Mouse (Mus musculus) gastrocnemius, adult 2 months (tissue): ENCODE data around the gene Gm20388. TPM values are rescaled to one million over a fixed set of nuclear protein-coding genes. Genes with fewer than 3 reads are reported as not detected.

ENCODE experiments used
- DNase-seq: peaks from one replicate; pipeline ENCODE4 v3.0.0; 2022
- H3K27ac ChIP-seq: fragments of 200-600 bp; 2 replicates; pipeline ENCODE4 v1.8.1; 2022; ENCODE audit warnings: mild to moderate bottlenecking
- H3K4me3 ChIP-seq: fragments of 200-600 bp; 2 replicates; pipeline ENCODE4 v1.8.1; 2022; ENCODE audit warnings: mild to moderate bottlenecking, moderate library complexity
- CTCF ChIP-seq: fragments of 200-600 bp; IDR thresholded peaks from 2 replicates; pipeline ENCODE4 v1.8.1; 2022; ENCODE audit warnings: antibody characterized with exemption, mild to moderate bottlenecking, moderate library complexity
- intact Hi-C: fragments of 180-260 bp; cut with DNase I; formaldehyde crosslinking; loops from one replicate; pipeline ENCODE4 v1.15.1; 2025
- total RNA-seq, 2 experiments: library from RNA; stranded (reverse); gene quantifications; 2 replicates each; pipeline ENCODE4 v1.2.3; 2021

Gm20388 gene
- total RNA-seq, 2 experiments from 2014 or later, result 6.1 to 15.0 TPM

DNA sequence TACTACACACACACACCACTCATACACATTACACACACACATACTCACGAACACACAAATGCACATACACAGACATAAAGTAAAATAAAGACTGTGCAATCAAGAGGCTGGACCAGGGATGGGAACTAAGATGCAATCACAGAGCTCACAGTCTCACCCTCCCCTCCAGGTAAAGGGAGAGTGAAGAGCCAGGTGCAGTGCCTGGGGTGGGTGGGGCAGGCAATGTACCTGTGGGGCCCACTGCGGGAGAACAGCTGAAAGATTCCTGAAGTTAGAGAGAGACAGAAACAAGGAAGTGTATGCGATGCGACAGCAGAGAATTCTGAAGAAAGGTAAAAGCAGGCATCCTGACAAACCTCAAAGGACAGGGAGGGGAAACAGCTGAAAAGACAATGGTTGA is 3884.1 kb downstream of the Gm20388 start:
- TF ChIP-seq CTCF, result no peak

DNA sequence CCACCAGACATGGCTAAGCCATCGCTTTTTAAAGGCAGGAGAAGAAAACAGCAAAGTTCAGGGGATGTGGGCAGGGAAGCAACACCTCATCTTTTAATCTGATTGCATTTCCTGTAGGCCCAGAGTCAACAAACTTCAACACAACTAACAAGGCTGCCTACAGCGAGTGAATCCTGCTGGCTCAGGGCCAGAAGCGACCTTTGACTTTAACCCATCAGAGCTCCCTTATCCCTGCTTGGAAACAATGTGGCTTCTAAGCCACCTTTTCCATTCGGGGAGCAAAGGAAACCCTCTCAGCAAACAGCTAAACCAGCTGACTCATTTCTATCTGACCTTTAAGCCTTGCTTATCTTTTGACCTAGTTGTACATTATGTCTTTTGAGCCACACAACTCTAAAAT is 3886.1 kb downstream of the Gm20388 start:
- H3K4me3 ChIP-seq, result no peak overlapping the region
- TF ChIP-seq CTCF, result no peak
- intact Hi-C loops, result no loop called here
- no peak overlapping the region for H3K27ac ChIP-seq
- DNase-seq, result no peak

More for the DNA sequence above, 3884.1 kb downstream of the Gm20388 start:
- intact Hi-C loops, result no loop called here
- Histone ChIP-seq H3K27ac (no peak overlapping the region), H3K4me3 (no peak overlapping the region)
- no peak for DNase-seq

DNA sequence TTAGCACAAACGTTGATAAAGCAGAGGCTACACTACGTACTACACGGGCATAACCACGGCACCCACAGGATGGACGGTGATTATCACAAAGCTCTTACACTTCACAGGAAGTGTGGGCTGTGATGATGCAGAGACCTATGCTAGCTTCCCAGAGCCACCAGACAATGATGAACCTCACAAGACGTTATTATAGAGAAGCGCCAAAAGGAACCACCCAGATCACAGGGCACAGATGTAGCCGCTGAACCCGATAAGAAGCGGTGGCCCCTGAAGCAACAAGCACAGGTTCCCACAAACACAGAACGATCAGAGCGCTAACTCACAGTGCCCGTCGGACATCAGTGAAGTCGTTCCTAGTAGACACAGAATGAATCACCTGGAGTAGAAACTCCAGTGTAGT is 3887.3 kb downstream of the Gm20388 start:
- Histone ChIP-seq H3K4me3 (no peak overlapping the region), H3K27ac (no peak overlapping the region)
- intact Hi-C loops, result no loop called here
- no peak for TF ChIP-seq CTCF
- no peak for DNase-seq

DNA sequence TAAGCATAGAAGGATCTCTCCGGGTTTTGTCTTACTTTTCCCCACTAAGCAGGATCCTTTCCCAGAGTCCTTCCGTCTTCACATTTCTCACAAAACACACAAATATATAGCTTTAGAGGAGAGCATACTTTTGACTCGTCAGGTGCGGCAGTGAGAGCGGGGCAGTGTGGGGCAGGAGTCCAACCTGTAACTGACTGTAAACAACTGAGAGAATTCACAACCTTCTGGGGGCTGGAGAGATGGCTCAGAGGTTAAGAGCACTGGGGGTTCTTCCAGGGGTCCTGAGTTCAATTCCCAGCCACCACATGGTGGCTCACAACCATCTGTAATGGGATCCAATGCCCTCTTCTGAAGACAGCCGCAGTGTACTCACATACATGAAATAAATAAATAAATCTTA is 3888.8 kb downstream of the Gm20388 start:
- DNase-seq, result no peak
- Histone ChIP-seq H3K4me3 (no peak overlapping the region), H3K27ac (no peak overlapping the region)
- intact Hi-C loops, result no loop called here
- no peak for TF ChIP-seq CTCF

DNA sequence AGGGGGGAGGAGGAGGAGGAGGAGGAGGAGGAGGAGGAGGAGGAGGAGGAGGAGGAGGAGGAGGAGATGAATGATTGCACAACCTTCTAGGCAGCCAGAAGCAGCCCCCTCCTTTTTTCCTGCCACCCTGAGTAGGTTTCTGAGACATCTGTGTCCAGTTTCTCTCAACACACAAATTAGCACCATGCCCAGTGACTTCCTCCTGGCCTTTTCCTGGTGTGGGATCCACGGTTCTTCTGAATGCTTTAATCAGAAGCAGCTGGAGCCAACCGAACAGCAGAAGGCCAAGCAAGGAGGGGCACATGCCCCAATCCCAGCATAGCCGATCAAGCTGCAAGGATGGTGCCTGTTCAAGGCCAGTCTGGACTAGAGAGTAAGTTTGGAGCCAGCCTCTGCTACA is 3889.2 kb downstream of the Gm20388 start:
- Histone ChIP-seq H3K4me3 (no peak overlapping the region), H3K27ac (no peak overlapping the region)
- TF ChIP-seq CTCF, result no peak
- no peak for DNase-seq
- intact Hi-C loops, result no loop called here

DNA sequence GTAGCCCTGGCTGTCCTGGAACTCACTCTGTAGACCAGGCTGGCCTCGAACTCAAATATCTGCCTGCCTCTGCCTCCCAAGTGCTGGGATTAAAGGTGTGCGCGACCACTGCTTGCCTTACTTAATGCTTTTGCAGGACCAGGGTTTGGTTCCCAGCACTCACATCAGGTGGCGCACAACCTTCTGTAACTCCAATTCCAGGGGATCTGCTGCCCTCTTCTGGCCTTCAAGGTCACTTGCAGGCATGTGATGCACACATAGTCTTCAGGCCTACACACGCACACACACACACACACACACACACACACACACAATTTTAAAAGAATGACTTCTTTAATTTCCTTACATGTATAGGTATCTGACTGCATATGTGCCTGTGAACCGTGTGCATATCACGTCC is 3890.2 kb downstream of the Gm20388 start:
- no peak for TF ChIP-seq CTCF
- intact Hi-C loops, result no loop called here
- no peak overlapping the region for H3K27ac ChIP-seq

DNA sequence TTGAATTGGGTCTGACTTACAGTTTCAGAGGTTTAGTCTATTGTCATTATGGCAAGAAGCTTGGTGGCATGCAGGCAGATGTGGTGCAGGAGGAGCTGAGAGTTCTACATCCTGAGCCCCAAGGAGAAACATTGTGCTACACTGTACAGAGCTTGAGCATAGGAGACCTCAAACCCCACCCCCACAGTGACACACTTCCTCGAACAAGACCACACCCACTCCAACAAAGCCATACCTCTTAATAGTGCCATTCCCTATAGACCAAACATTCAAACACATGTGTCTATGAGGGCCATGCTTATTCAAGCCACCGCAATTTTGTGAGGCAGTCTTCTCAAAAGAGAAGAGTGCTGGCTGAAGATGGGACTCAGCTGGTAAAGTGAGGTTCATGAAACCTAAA is 3890.9 kb downstream of the Gm20388 start:
- H3K4me3 ChIP-seq, result no peak overlapping the region
- H3K27ac ChIP-seq, result no peak overlapping the region
- TF ChIP-seq CTCF, result no peak
- intact Hi-C loops, result no loop called here
- DNase-seq, result no peak

More for the DNA sequence above, 3890.2 kb downstream of the Gm20388 start:
- no peak for DNase-seq
- H3K4me3 ChIP-seq, result no peak overlapping the region

DNA sequence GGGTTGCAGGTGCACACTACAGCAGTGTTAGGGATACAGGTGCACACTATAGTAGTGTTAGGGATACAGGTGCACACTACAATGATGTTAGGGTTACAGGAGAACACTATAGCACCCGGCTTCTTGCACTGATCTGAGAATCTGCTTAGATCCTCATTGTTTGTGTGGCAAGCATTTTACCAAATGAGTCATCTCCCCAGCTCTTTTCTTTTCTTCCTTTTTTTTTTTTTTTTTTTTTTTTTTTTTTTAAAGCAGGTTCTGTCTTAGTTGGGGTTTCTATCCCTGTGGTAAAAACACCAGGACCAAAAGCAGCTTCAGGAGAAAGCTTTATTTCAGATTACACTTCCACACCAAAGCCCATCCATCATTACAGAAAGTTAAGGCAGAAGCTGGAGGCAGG is 3893.0 kb downstream of the Gm20388 start:
- no peak overlapping the region for H3K4me3 ChIP-seq
- TF ChIP-seq CTCF, result no peak
- H3K27ac ChIP-seq, result no peak overlapping the region
- no peak for DNase-seq
- intact Hi-C loops, result no loop called here

DNA sequence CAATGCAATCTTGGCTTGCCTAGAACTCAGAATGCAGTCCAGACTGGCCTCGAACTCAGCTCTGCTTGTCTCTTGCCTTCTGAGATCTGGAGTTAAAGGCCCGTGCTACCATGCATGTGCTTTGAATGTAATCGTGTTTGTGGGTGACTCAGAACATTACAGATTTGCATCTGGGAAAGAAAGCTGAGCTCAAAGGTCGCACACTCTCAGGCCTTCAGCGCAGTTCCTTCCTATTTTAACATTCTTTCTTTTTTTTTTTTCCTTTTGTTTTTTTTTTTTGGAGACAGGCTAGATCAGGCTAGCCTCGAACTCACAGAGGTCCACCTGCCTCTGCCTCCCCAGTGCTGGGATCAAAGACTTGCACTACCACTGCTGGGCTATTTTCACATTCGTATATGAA is 3893.9 kb downstream of the Gm20388 start:
- H3K27ac ChIP-seq, result no peak overlapping the region
- TF ChIP-seq CTCF, result no peak
- no peak for DNase-seq
- no peak overlapping the region for H3K4me3 ChIP-seq
- intact Hi-C loops, result no loop called here

DNA sequence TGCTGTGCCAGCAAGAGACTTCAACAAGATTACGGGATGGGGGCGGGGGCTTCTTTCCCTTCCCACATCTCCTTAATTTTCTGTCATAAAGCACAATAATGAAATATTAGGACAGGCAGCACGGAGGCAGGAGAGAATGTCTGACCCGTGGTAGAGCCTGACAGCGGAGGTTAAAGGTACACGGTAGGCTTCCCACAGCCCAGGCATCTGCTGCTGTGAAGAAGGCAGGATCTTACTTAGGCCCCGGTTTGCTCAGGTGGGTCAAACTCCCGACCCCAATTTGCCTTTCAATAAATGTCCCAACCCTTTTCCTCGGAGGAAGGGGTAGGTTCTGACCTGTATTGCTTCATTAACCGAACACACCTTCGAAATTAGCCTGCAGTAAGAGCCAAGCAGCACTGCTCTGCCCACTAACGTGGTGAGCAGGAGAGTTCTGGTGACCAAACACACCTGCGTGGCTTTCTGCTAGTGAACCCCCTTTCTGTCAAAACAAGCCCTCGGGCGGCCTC is 3894.6 kb downstream of the Gm20388 start:
- no peak for DNase-seq
- no peak for TF ChIP-seq CTCF
- intact Hi-C loops, result no loop called here
- Histone ChIP-seq H3K27ac (peak overlapping the region; percentile 96), H3K4me3 (peak overlapping the region; percentile 97)

DNA sequence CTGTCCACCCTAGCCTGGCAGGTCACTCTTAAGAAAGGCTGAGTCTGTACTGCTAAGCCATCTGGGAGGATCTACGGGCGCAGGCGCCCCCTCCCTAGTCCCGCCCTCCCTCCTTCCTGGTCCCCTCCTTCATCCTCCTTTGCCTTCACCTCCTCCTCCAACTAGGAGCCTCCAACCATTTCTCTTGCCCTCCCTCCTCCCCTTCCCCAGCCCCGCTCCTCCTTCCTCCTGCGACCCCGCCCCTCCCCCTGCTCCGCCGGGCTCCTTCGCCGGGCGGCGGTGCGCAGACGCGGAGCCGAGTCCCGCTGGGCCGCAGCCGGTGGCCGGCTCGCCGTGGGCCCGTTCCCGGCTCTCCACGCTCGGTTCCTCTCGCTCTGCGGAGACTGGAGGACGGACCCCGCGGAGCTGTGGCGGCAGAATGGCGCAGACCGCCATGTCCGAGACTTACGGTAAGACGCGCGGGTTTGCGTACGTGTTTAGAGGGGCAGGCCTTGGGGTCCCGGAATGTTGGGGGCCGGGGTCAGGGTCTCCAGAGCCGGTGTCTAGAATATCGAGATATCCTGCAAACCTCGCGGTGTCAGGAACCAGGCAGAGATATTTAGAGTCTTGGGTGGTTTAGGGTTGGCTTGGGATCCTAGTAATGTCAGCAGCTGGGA is 3895.2 kb downstream of the Gm20388 start, which contains the start of gene Rab4a:
Rab4a (plus strand) TSS at position 268 of the 656 bp plus-strand sequence.
- TF ChIP-seq CTCF, result no peak
- H3K4me3 ChIP-seq, result peak within 1 kb of the TSS; percentile 97
- peak; percentile 93 for DNase-seq
- H3K27ac ChIP-seq, result peak within 1 kb of the TSS; percentile 96
- intact Hi-C loops, result no loop called here

DNA sequence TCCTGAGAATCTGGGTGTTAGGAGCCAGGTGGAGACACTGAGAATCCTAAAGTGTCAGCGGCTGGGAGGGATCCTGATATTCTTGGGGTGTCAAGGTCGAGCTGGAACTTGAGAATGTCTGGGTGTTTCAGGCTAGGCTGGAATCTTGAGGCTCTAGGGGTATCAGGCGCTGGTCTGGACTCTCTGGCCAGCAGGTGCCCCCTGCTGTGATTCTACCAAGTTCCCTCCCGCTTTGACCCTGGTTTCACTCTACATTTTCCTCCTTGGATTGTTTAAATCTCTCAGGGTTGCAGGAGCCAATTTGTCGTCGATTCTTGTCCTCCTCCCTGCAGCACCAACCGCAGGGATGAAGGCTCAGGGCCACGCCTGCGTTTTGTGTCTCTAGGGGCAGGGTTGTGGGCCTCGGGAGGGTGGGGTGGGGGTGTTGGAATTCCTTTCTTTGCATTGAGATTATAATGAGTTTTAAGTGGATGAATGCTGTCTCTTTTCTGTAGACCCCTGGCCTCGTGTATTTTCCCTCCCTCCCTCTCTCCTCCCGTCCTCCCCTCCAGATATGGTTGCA is 3895.8 kb downstream of the Gm20388 start:
- no peak for TF ChIP-seq CTCF
- intact Hi-C loops, result no loop called here
- no peak for DNase-seq
- peak overlapping the region; percentile 97 for H3K4me3 ChIP-seq
- H3K27ac ChIP-seq, result peak overlapping the region; percentile 96

DNA sequence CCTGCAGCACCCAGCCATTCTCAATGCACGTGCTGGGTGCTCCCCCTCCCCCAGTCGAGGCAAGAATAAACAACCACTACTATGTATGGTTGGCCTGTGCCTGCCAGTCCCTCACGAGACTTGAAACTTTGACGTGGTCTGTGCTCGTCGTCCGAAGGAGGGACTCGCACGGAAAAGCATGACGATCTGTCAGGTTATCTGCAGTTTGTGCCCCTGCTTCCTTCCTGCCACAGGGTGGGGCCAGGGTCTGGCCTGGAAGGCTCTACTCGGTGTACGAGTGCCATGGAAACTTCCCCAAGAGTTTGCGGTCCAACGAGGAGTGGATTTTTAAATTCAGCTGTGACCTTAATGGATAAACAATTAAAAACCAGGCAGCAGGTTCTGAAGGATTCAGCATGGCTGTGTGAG is 3896.4 kb downstream of the Gm20388 start:
- intact Hi-C loops, result no loop called here
- Histone ChIP-seq H3K4me3 (peak overlapping the region; percentile 97), H3K27ac (peak overlapping the region; percentile 96)
- no peak for DNase-seq
- no peak for TF ChIP-seq CTCF
